Comparison of ENCODE assay signal across 8 mouse cellular contexts in the genomic region with DNA sequence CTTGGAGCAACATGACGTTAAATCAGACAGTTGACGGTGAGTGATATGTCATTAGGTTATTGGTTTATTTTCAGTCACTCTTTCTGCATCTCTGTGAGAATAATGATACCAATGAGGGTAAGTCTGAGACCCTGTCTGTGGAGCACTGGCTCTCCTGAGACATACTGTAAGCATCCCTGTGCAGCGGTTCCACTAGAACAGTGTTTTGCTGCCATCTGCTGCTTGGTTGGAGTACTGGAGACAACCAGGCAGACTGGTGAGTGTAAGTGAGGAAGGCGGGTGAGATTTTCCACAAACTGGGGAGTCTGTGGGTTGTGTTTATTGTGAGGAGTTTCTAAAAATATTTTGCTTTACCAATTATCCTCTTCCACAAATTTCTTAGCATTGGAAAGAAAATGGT.
DNase-seq lines count a peak whose midpoint lies in the region; TF ChIP-seq lines count a peak whose summit lies in the region.

No protein-coding gene starts in this region.

- H3K9ac ChIP-seq in ES-E14 (ENCODE audit: insufficient read depth, low read depth, low read length, poor library complexity, severe bottlenecking), result no peak overlapping the region

- no peak overlapping the region for H3K27ac ChIP-seq in ES-E14 (ENCODE audit: insufficient read depth, low read depth, low read length, poor library complexity, severe bottlenecking)
- no peak overlapping the region for H3K27ac ChIP-seq in embryonic fibroblast, embryonic 13.5 days (ENCODE audit: insufficient read depth, low read length)

- peak; percentile 65 for DNase-seq in ES-E14 (ENCODE audit: low read depth, low spot score)
- peak; percentile 92 for DNase-seq in brain, embryonic 14.5 days (ENCODE audit: low read depth)
- peak; percentile 74 to 88 for DNase-seq in heart, postnatal 10 days
- DNase-seq in large intestine, adult 2 months (ENCODE audit: low read depth, low spot score), result peak; percentile 22
- DNase-seq in lung, adult 2 months, result peak; percentile 76
- DNase-seq in ovary, postnatal 36 days (ENCODE audit: low spot score), result peak; percentile 62
- peak; percentile 52 to 55 for DNase-seq in urinary bladder, adult 18-20 months (ENCODE audit: low spot score in 2 of 2)

- WGBS in large intestine, adult 2 months, result 42% methylated on average over 4 of the region's 4 CpGs
- 45% methylated on average over 4 of the region's 4 CpGs for WGBS in lung, adult 2 months

- no peak for TF ChIP-seq POLR2A in brain, embryonic 14.5 days (IDR thresholded peaks at IDR 0.05; ENCODE audit: borderline replicate concordance, extremely low read depth, insufficient read depth, insufficient read length, poor library complexity, severe bottlenecking)
- no peak for TF ChIP-seq POLR2A in embryonic fibroblast, embryonic 13.5 days (IDR thresholded peaks at IDR 0.05; ENCODE audit: low read depth, low read length)
- TF ChIP-seq POLR2A in lung, adult 2 months (IDR thresholded peaks at IDR 0.05; ENCODE audit: borderline replicate concordance, extremely low read depth, low read depth, low read length), result no peak

- no peaks in the 10 kb centered on the region for H3K9me3 ChIP-seq in ES-E14 (ENCODE audit: control insufficient read depth, insufficient read depth, low read depth, low read length)

- H3K36me3 ChIP-seq in ES-E14 (ENCODE audit: control insufficient read depth, insufficient read depth, low read length, poor library complexity, severe bottlenecking), result no peaks in the 10 kb centered on the region

- in situ Hi-C loops in ES-E14 (cut with MboI; ENCODE audit: low sequenced_read_pairs in 2 of 2, unreplicated experiment in 2 of 2), result loop anchor here (5.0 to 25.0 kb wide), 3 partner anchors 131 to 476 kb away; no protein-coding TSS in a partner anchor

- H3K4me1 ChIP-seq in ES-E14 (ENCODE audit: control insufficient read depth in 2 of 2, insufficient read depth in 2 of 2, low read length in 2 of 2, poor library complexity in 1 of 2), result peaks cover 0 to 4% of the 10 kb centered on the region in 2 experiments; a peak in 1 of 4 replicates
- H3K4me1 ChIP-seq in embryonic fibroblast, embryonic 13.5 days (ENCODE audit: control insufficient read depth, insufficient read depth, low read length), result 0 out of 2 replicates have a peak, but pooled peaks cover 2% of the 10 kb centered on the region
- no peaks in the 10 kb centered on the region for H3K4me1 ChIP-seq in lung, adult 2 months (ENCODE audit: control insufficient read depth, insufficient read depth, low read length)

- intact Hi-C loops in heart, postnatal 10 days (cut with DNase I), result loop anchor here (1.0 to 10.0 kb wide), 2 partner anchors 136 to 474 kb away; no protein-coding TSS in a partner anchor

- H3K4me3 ChIP-seq in ES-E14 (ENCODE audit: insufficient read depth in 1 of 2, low read depth in 1 of 2, low read length in 2 of 2, poor library complexity in 1 of 2, severe bottlenecking in 1 of 2), result no peak overlapping the region
- H3K4me3 ChIP-seq in embryonic fibroblast, embryonic 13.5 days (ENCODE audit: insufficient read depth, low read length), result no peak overlapping the region
- H3K4me3 ChIP-seq in lung, adult 2 months (replicated peaks; ENCODE audit: extremely low read depth, low read depth, low read length), result no peak overlapping the region

- TF ChIP-seq CTCF in brain, embryonic 14.5 days (IDR thresholded peaks at IDR 0.05; ENCODE audit: borderline replicate concordance, extremely low read depth, insufficient read depth, insufficient read length), result peak; percentile 91
- peak; percentile 89 for TF ChIP-seq CTCF in embryonic fibroblast, embryonic 13.5 days (IDR thresholded peaks at IDR 0.05; ENCODE audit: borderline replicate concordance, insufficient read depth, low read length)
- TF ChIP-seq CTCF in lung, adult 2 months (IDR thresholded peaks at IDR 0.05; ENCODE audit: insufficient read depth, low read length), result peak; percentile 95

TF ChIP-seq in ES-E14, 5 proteins besides CTCF, POLR2A, EP300 and RAD21:
- TF ChIP-seq ZC3H11A (IDR thresholded peaks at IDR 0.05; ENCODE audit: borderline replicate concordance, low read depth, low read length) (peak; percentile 88; the same call in 1 of the 2 replicates), ZNF384 (IDR thresholded peaks at IDR 0.05; ENCODE audit: low read depth, low read length) (no peak)

Comparison
In these comparisons a context has a peak if more than half of its experiments do, and no peak if none do; other contexts are left out.
1. DNase-seq: peak in every context shown above with its lines; median percentile 92 in brain, embryonic 14.5 days; 81 in heart, postnatal 10 days; 76 in lung, adult 2 months; 65 in ES-E14; 62 in ovary, postnatal 36 days; 54 in urinary bladder, adult 18-20 months; 22 in large intestine, adult 2 months.